Mouse (Mus musculus): Measurements from ENCODE around the gene Mchr1.

Mchr1 gene

GRCm38 (mm10) chr15:81278699-81279098, 43.4 kb downstream of the Mchr1 start:
- no peak for DNase-seq

GRCm38 (mm10) chr15:81284121-81284734, 48.9 kb downstream of the Mchr1 start:
- no peak for DNase-seq
